Mouse (Mus musculus): ENCODE data around the gene Gpr139.

The Gpr139 gene

DNA sequence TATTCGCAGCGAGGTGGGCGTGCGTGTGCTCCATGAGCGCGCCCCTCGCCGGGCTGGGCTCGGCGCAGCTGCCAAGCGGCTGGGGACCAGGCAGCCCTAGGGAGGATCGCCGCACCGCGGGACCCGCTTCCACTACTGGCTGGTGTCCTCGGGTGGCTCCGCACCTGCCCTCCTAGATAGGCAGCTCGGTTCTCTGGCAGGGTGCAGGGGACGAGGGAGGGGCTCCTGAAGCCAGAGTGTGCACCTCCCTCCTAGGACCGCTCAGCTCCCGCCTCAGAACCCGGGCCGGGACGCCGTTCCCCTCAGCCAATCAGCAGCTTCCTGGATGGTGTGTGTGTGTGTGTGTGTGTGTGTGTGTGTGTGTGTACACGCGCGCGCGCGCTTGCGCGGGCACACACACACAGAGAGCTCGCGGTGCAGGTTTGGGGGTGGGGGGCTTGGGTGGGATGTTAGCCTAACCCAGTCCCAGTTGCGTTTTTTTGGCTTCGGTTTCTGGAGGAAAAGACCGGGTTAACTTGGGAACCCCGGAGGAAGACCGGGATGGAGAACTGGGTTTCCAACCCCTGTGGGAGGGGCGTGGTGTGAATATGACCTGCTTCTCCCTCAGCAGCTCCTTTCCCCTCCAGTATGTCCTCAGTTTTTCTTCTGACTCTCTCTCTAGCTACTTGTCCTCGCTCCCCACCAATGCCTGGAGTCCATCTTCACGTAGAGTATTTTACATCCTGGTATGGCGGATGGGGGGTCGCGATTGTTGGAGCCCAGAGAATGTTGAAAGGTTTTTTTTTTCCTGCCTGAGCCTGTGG, at the start of gene Gpr139:
Gpr139 (minus strand) TSS at position 263 of the 803 bp plus-strand sequence.
- DNase-seq (ENCODE audit: low spot score in 2 of 2) = no peak

DNA sequence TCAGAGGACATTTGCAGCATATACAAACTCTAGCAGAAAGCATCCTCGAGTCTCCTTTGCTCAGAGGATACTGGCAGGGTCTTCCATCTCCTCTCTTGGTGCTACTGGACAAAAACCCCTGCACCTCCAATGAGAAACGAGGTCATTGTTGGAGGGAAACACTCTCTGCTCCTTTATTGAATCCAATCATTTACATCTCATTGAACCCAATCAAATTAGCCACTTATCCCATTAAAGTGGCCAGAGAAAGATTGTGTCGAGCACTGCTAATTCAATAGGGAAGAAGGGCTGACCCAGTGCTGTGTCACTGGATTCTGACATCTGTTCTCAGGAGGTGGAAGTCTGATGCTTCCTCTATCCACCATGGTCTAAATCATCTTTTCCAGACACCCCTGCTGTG, 46.6 kb upstream of the Gpr139 start:
- no peak for DNase-seq (ENCODE audit: low spot score in 2 of 2)

DNA sequence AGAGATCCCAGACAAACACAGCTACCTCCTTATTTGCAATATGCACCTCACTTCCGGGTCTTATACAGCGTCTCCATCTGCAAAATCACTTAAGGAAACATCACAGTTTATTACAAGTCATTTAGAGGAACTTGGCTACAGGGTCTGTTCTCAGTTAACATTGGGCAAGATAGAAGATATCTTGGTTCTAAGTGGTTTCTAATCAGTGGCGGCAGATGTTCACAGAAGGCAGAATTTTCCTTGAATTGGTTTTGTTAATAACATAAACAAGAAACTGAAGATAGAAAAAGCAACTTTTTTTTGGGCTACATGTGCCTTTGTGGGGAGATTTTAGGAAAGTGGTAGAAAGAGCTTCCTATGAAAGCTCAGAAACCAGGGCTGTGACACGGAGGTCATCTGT, 38.3 kb upstream of the Gpr139 start:
- DNase-seq (ENCODE audit: low spot score in 2 of 2) = no peak

DNA sequence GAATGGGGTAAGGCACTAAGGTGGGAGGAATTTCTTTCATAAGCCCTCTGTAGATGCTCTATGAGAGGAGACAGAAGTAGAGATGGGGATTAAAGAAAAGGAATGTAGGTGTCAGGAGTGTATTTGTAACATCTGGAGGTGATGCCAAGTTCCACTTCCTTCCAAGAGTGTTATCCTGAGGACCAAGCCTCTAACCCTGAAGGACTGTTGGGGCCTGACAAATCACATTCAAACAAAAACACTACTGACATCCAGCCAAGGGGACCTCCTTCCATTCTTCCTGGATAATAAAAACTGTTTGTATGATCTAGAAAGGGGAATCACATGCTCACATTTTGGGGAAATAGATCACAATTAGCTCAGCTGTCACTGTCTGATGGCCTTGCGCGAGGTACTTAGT, 34.7 kb upstream of the Gpr139 start:
- no peak for DNase-seq (ENCODE audit: low spot score in 2 of 2)

DNA sequence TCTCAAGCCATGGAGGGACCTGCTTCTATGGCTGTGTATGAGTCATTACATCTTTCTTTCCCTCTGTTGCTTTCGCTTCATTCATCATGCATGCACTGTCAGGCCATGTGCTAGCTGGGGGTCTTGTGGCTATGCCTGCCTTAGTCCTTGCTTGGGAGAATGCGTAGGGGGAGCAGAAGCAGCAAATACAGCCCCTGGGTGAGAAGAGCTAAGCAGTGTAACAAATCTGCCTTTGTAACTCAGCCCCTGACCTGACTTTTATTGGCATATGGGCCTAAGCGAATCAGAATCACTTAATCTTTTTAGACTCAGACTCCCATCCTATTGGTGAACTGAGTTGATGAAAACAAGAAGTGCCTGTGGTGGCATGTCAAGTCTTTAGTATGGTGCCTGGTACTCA, 22.8 kb upstream of the Gpr139 start:
- DNase-seq (ENCODE audit: low spot score in 2 of 2) = no peak

DNA sequence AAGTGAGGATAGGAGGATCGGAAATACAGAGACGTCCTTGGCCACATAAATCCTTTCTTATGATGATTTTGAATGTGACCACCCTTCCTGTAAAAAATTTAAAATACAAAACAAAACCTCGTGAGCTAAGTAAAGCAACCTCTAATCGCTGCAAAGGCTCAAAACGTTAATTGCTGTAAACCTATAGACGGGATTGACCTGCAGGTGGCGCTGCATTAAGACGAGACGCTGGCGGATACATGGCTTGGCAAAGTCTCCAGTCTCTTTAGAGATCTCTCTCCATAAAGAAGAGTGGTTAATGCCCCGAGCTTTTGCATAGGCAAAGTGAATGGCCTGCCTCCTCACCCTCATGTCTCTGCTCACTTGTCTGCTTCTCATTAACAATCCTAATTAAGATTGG, 2.0 kb upstream of the Gpr139 start:
- DNase-seq (ENCODE audit: low spot score in 2 of 2) = no peak

DNA sequence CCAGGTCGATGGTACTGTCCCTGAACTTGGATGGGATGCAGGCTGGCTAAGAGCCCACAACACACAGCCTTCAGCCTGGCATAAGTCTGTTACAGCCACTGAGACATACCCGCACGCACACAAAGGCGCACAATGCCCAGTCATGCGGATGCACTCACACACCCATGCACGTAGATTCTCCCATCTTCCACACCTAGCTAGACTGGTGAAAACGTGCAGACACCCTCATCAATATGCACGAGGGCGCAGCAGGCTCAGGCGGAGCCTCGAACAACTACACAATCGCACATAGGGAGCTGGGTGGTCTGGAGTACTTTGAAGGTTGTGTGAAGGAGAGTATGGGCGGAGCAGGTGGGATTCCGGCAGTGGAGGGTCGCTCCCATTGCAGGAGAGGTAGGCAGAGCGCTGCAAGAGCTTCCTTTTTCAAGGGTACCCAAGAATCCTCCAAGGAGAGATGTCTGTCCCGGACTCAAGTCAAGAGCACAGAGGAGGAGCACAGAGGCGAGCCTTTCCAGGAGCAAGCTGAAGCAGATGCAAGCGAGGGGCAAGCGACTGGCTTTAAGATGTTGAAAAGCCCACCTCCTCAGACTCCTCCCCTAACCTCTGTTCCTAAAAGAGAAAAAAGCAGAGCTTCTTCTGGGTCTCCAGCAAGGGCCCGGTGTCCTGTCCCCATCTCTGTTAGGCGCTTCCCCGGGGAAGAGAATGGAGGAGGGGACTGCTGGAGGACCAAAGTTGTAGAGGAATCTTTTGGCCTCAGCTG, 958 bp upstream of the Gpr139 start:
- DNase-seq (ENCODE audit: low spot score in 2 of 2) = no peak

DNA sequence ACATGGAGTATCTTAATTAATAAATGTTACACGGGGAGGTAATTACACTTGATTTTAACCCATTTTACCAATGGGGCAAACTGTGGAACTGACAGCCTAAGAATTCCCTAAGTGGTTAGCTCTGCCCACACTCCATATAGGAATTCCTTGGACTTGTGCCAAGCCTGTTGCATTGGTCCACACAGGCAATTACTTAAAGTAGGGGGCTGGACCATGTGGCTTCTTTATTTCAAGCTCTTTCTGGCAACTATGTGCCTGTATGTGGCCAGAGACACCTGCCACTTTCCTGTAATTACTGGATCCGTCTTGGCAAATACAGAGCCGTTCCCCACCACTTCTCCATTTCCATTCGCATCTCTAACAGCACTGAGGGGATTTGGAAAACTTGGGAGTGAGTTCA, 3.4 kb downstream of the Gpr139 start:
- no peak for DNase-seq (ENCODE audit: low spot score in 2 of 2)

DNA sequence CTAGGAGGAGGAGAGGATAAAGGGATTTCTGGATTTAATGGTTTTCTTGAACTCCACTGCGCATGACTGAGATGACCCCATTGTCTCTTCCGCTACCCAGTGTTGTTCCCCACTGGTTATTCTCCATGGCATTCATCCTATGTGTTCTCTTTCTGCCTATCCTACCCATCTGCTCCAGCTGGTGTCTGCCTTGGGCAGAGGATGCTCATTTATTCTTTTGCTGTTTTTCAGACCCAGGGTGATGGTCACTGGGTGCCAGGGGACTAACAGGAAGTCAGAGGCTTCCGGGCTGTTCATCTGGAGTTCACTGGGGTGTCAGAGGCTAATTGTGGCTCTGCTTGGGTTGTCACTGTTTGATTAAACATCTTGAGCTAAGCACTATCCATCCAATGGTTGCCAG, 24.4 kb downstream of the Gpr139 start:
- no peak for DNase-seq (ENCODE audit: low spot score in 2 of 2)

DNA sequence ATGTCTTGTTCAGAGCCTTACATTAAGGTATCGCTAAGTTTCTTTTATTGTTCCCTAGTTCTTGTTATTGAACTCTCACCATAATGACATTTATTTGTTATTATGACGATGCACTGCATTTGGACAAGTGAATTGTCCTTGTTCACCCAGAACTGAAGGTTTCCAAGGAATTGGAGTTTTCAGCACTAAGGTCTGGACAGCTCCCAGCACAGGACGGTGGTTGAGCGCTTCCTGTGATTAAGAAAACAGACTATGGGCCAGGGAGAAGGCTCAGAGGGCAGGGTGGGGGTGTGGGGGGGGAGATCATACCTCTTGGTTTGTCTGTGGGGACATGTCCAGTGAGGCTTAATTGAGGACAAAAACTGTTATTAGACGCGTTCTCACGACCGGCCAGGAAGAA, 72.6 kb downstream of the Gpr139 start:
- DNase-seq (ENCODE audit: low spot score in 2 of 2) = no peak

DNA sequence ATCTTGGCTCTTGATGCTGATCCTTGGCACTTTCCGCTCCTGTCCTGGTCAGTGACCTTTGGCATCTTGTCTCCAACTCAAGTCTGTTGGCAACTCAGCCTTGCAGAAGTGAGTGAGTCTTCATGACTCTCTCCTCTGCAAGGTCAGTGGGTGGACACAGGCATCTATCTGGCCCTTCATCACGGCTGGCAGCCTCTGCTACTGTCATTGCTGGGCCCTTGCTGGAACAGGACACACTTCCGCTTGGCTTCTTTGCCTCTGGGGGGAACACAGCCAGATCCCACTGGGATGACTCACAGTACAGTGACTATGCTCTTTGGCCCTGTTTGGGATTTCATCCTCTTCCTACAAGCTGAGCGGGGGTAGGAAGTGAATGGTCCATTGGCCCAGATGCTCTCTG, 78.5 kb downstream of the Gpr139 start:
- no peak for DNase-seq (ENCODE audit: low spot score in 2 of 2)

DNA sequence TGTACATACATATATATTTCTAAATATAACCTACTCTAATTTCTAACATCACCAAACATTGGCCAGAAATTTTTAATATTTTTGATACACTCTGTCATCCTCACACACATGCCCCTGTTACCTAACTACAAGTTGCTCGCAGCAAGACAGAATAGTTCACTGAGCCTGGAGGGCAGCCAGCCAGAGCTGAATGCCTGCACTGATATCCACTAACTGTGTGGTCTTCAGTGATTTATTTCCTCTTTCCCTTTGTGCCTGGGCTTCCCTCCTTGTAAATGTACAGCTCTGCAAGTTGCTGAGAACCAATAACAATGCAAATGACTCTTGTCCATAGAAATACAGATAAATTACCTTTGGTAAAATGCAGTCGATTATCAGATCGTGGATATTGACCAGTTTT, 87.8 kb downstream of the Gpr139 start:
- DNase-seq (ENCODE audit: low spot score in 2 of 2) = no peak

Measured in urinary bladder, postnatal 4 days (tissue).